ENCODE assay signal across 1 mouse cellular context in the genomic region with DNA sequence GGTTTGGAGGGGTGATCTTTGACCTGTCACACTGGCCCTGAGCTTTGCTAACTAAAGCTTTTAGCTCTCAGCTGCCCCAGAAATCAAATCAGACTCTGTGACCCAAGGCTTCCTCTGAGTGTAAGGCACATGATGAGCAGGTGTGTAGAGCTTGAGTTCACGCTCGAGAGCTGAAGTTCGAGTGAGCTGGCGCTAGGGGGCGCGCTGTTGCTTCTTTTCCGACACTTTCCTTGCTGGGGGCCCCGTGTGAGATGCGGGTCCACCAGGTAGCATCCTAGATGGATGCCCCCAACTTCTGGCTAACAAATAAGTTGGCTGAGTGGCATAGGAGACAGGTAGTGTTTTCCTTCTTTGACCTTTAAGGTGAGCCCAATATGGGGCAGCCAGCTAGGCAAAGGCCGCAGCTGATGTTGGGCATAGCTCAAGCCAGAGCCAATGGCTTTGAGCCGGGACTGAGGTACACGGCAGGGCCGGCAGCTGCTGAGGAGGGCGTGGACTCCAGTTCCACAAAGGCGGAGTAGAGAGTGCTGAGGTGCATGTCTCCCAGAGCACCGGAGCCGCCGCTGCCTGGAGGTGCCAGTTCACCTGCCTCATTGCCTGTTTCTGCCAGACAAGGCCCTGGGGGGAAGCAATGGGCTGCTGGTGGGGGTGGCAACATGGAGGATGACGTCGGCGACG.
TF ChIP-seq lines count a peak whose summit lies in the region.

No protein-coding gene starts in this region.

TF ChIP-seq in MEL, 35 proteins besides CTCF, POLR2A, EP300 and RAD21:
- peak; percentile 62; the same call in 1 of the 2 replicates for TF ChIP-seq MAZ (IDR thresholded peaks at IDR 0.05; ENCODE audit: low read depth, low read length)
- no peak; the same call in 1 of the 2 replicates for TF ChIP-seq USF1 (IDR thresholded peaks at IDR 0.05; ENCODE audit: low read depth, low read length)
- TF ChIP-seq SMC3 (IDR thresholded peaks at IDR 0.05; ENCODE audit: low read depth, low read length) = peak; percentile 38
- TF ChIP-seq MAX (IDR thresholded peaks at IDR 0.05; ENCODE audit: low read length) = 0 out of 2 replicates have a peak, but pooled peaks have one; percentile 27
